Mouse (Mus musculus): ENCODE data around the gene Med25. TPM values are rescaled to one million over a fixed set of nuclear protein-coding genes. Genes with fewer than 3 reads are reported as not detected.

Gene Med25
- polyA plus RNA-seq, 1 experiment from 2014 or later = 75.4 TPM

GRCm38 (mm10) chr7:44828706-44829105, 63.8 kb downstream of the Med25 start:
- DNase-seq (ENCODE audit: low spot score) (no peak), ATAC-seq (no peak)
- 86% methylated on average over 5 of the region's 5 CpGs for WGBS
- no peak overlapping the region for H3K27ac ChIP-seq (ENCODE audit: low read depth, low read length)
- no peak overlapping the region for H3K4me3 ChIP-seq (ENCODE audit: low read depth, low read length)
- no peak overlapping the region for H3K4me2 ChIP-seq (ENCODE audit: low read length)
- H3K9ac ChIP-seq (ENCODE audit: low read length) = no peak overlapping the region
- H3K27me3 ChIP-seq (replicated peaks; ENCODE audit: control insufficient read depth, insufficient read depth, low read length) = no peaks in the 10 kb centered on the region
- H3K4me1 ChIP-seq (ENCODE audit: control insufficient read depth, insufficient read depth, low read length) = no peaks in the 10 kb centered on the region
- H3K9me3 ChIP-seq (replicated peaks; ENCODE audit: control insufficient read depth, low read length) = no peaks in the 10 kb centered on the region
- peaks cover 47% of the 10 kb centered on the region for H3K36me3 ChIP-seq (ENCODE audit: control insufficient read depth, insufficient read depth, low read length)

- H3K4me3 ChIP-seq (ENCODE audit: low read depth, low read length) = no peak overlapping the region
- H3K27me3 ChIP-seq (replicated peaks; ENCODE audit: control insufficient read depth, insufficient read depth, low read length) = no peaks in the 10 kb centered on the region
- peaks cover 38% of the 10 kb centered on the region for H3K36me3 ChIP-seq (ENCODE audit: control insufficient read depth, insufficient read depth, low read length)
- no peak overlapping the region for H3K9ac ChIP-seq (ENCODE audit: low read length)
- DNase-seq (ENCODE audit: low spot score) (no peak), ATAC-seq (no peak)
- no peak overlapping the region for H3K27ac ChIP-seq (ENCODE audit: low read depth, low read length)
- 94% methylated on average over 3 of the region's 3 CpGs for WGBS
- peaks cover 3% of the 10 kb centered on the region; the same call in 1 of the 2 replicates for H3K4me1 ChIP-seq (ENCODE audit: control insufficient read depth, insufficient read depth, low read length)
- no peak overlapping the region for H3K4me2 ChIP-seq (ENCODE audit: low read length)
- H3K9me3 ChIP-seq (replicated peaks; ENCODE audit: control insufficient read depth, low read length) = no peaks in the 10 kb centered on the region
Measured at GRCm38 (mm10) chr7:44826771-44827170, 65.7 kb downstream of the Med25 start.

MicroRNAs within 50 kb of the gene (microRNA counts, 519-probe panel; counts per million panel counts)
- not detected for microRNA mmu-miR-707

Small RNA genes lying within 50 kb of the gene (microRNA-seq; reads per million reads assigned to microRNA genes)
- gene Mir707 = not detected

Other genes starting within 250 kb of the Med25 start
- gene Myh14, start 221.9 kb downstream of the Med25 start, polyA plus RNA-seq (2014; fragmentation: Nextera tagmentation; extraction: Ambion mirVana) = 0.74 and 1.1 TPM in 2 replicates
- gene Izumo2, start 184.0 kb downstream of the Med25 start, polyA plus RNA-seq (2014; fragmentation: Nextera tagmentation; extraction: Ambion mirVana) = not detected in 2 replicates
- gene Vrk3, start 144.3 kb downstream of the Med25 start, polyA plus RNA-seq (2014; fragmentation: Nextera tagmentation; extraction: Ambion mirVana) = 32.0 and 33.5 TPM in 2 replicates
- 1.2 and 1.3 TPM in 2 replicates for gene Zfp473, start 141.7 kb downstream of the Med25 start, polyA plus RNA-seq (2014; fragmentation: Nextera tagmentation; extraction: Ambion mirVana)
- 40.4 and 43.6 TPM in 2 replicates for gene Nup62, start 76.6 kb downstream of the Med25 start, polyA plus RNA-seq (2014; fragmentation: Nextera tagmentation; extraction: Ambion mirVana)
- 1.0 and 1.2 TPM in 2 replicates for gene Il4i1, start 76.3 kb downstream of the Med25 start, polyA plus RNA-seq (2014; fragmentation: Nextera tagmentation; extraction: Ambion mirVana)
- 4.2 and 4.7 TPM in 2 replicates for gene Atf5, start 76.1 kb downstream of the Med25 start, polyA plus RNA-seq (2014; fragmentation: Nextera tagmentation; extraction: Ambion mirVana)
- 70.4 and 75.4 TPM in 2 replicates for gene Akt1s1, start 43.7 kb downstream of the Med25 start, polyA plus RNA-seq (2014; fragmentation: Nextera tagmentation; extraction: Ambion mirVana)
- gene Tbc1d17, start 43.6 kb downstream of the Med25 start, polyA plus RNA-seq (2014; fragmentation: Nextera tagmentation; extraction: Ambion mirVana) = 79.6 and 105 TPM in 2 replicates
- gene Pnkp, start 35.6 kb downstream of the Med25 start, polyA plus RNA-seq (2014; fragmentation: Nextera tagmentation; extraction: Ambion mirVana) = 30.0 and 31.7 TPM in 2 replicates
- 447 and 458 TPM in 2 replicates for gene Ptov1, start 22.9 kb downstream of the Med25 start, polyA plus RNA-seq (2014; fragmentation: Nextera tagmentation; extraction: Ambion mirVana)
- gene Fuz, start 3.4 kb upstream of the Med25 start, polyA plus RNA-seq (2014; fragmentation: Nextera tagmentation; extraction: Ambion mirVana) = 18.2 and 18.3 TPM in 2 replicates
- gene Ap2a1, start 36.8 kb upstream of the Med25 start, polyA plus RNA-seq (2014; fragmentation: Nextera tagmentation; extraction: Ambion mirVana) = 85.6 and 99.3 TPM in 2 replicates
- not detected in 2 replicates for gene Tsks, start 50.5 kb upstream of the Med25 start, polyA plus RNA-seq (2014; fragmentation: Nextera tagmentation; extraction: Ambion mirVana)
- gene Cpt1c, start 82.1 kb upstream of the Med25 start, polyA plus RNA-seq (2014; fragmentation: Nextera tagmentation; extraction: Ambion mirVana) = 37.3 and 41.0 TPM in 2 replicates
- 241 and 274 TPM in 2 replicates for gene Prmt1, start 93.9 kb upstream of the Med25 start, polyA plus RNA-seq (2014; fragmentation: Nextera tagmentation; extraction: Ambion mirVana)
- 52.7 and 60.6 TPM in 2 replicates for gene Irf3, start 104.9 kb upstream of the Med25 start, polyA plus RNA-seq (2014; fragmentation: Nextera tagmentation; extraction: Ambion mirVana)
- 20.0 and 23.4 TPM in 2 replicates for gene Bcl2l12, start 106.0 kb upstream of the Med25 start, polyA plus RNA-seq (2014; fragmentation: Nextera tagmentation; extraction: Ambion mirVana)
- 40.5 and 47.8 TPM in 2 replicates for gene Scaf1, start 123.7 kb upstream of the Med25 start, polyA plus RNA-seq (2014; fragmentation: Nextera tagmentation; extraction: Ambion mirVana)
- gene Rras, start 125.2 kb upstream of the Med25 start, polyA plus RNA-seq (2014; fragmentation: Nextera tagmentation; extraction: Ambion mirVana) = 11.4 and 14.7 TPM in 2 replicates
- 13.6 and 16.0 TPM in 2 replicates for gene Prr12, start 160.2 kb upstream of the Med25 start, polyA plus RNA-seq (2014; fragmentation: Nextera tagmentation; extraction: Ambion mirVana)
- 70.4 and 71.8 TPM in 2 replicates for gene Nosip, start 169.7 kb upstream of the Med25 start, polyA plus RNA-seq (2014; fragmentation: Nextera tagmentation; extraction: Ambion mirVana)
- gene Prrg2, start 170.0 kb upstream of the Med25 start, polyA plus RNA-seq (2014; fragmentation: Nextera tagmentation; extraction: Ambion mirVana) = 12.0 and 13.4 TPM in 2 replicates
- gene Rcn3, start 199.5 kb upstream of the Med25 start, polyA plus RNA-seq (2014; fragmentation: Nextera tagmentation; extraction: Ambion mirVana) = 67.4 and 73.9 TPM in 2 replicates
- gene Fcgrt, start 211.1 kb upstream of the Med25 start, polyA plus RNA-seq (2014; fragmentation: Nextera tagmentation; extraction: Ambion mirVana) = 20.3 and 26.9 TPM in 2 replicates
- gene Rps11, start 231.7 kb upstream of the Med25 start, polyA plus RNA-seq (2014; fragmentation: Nextera tagmentation; extraction: Ambion mirVana) = 981 and 1,280 TPM in 2 replicates
- gene Rpl13a, start 236.0 kb upstream of the Med25 start, polyA plus RNA-seq (2014; fragmentation: Nextera tagmentation; extraction: Ambion mirVana) = 1,037 and 1,253 TPM in 2 replicates
- gene Gm45713, start 243.5 kb upstream of the Med25 start, polyA plus RNA-seq (2014; fragmentation: Nextera tagmentation; extraction: Ambion mirVana) = 0.22 and 0.88 TPM in 2 replicates
- 0.61 and 1.3 TPM in 2 replicates for gene Flt3l, start 243.7 kb upstream of the Med25 start, polyA plus RNA-seq (2014; fragmentation: Nextera tagmentation; extraction: Ambion mirVana)